Mouse (Mus musculus): ENCODE data around the gene Slc27a2. TPM values are rescaled to one million over a fixed set of nuclear protein-coding genes. Genes with fewer than 3 reads are reported as not detected.

Gene Slc27a2
- total RNA-seq, 1 experiment, result 51.3 TPM

DNA sequence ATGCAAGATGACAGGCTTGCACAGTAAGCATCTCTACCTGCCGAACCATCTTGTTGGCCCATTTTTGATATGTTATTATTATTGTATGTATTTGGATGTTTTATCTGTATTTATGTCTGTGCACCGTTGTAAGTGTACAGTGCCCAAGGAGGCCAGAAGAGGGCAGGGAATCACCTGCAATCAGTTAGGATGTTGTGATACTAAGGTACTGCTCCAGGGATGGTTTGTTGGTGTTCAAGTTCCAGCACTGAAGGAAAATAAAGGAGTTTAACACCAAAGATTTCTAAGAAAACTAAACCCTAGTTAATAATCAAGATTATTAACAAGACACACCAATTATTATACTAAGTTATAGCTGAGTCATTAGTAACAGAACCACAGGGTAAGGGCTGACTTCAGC, 81.0 kb downstream of the Slc27a2 start:
- Histone ChIP-seq H3K9ac (ENCODE audit: insufficient read depth, low read depth, low read length, poor library complexity, severe bottlenecking) (no peak overlapping the region), H3K9me3 (ENCODE audit: control insufficient read depth, insufficient read depth, low read depth, low read length) (no peaks in the 10 kb centered on the region), H3K4me3 (ENCODE audit: insufficient read depth in 1 of 2, low read depth in 1 of 2, low read length in 2 of 2, poor library complexity in 1 of 2, severe bottlenecking in 1 of 2) (no peak overlapping the region), H3K36me3 (ENCODE audit: control insufficient read depth, insufficient read depth, low read length, poor library complexity, severe bottlenecking) (peaks cover 2% of the 10 kb centered on the region; the same call in 1 of the 2 replicates), H3K27ac (ENCODE audit: insufficient read depth, low read depth, low read length, poor library complexity, severe bottlenecking) (no peak overlapping the region), H3K4me1 (ENCODE audit: control insufficient read depth in 2 of 2, insufficient read depth in 2 of 2, low read length in 2 of 2, poor library complexity in 1 of 2) (peaks cover 0 to 4% of the 10 kb centered on the region in 2 experiments; a peak in 1 of 4 replicates)
- no peak for TF ChIP-seq CHD2 (IDR thresholded peaks at IDR 0.05; ENCODE audit: low read depth, low read length)
- TF ChIP-seq HCFC1 (IDR thresholded peaks at IDR 0.05; ENCODE audit: borderline replicate concordance, insufficient read depth, low read length), result no peak
- TF ChIP-seq ZC3H11A (IDR thresholded peaks at IDR 0.05; ENCODE audit: borderline replicate concordance, low read depth, low read length), result no peak
- TF ChIP-seq ZNF384 (IDR thresholded peaks at IDR 0.05; ENCODE audit: low read depth, low read length), result no peak
- no peak for TF ChIP-seq MAFK (IDR thresholded peaks at IDR 0.05; ENCODE audit: insufficient read depth, low read depth, low read length)
- in situ Hi-C loops (cut with MboI; ENCODE audit: low sequenced_read_pairs in 2 of 2, unreplicated experiment in 2 of 2), result no loop called here
- no peak for DNase-seq (ENCODE audit: low read depth, low spot score)

DNA sequence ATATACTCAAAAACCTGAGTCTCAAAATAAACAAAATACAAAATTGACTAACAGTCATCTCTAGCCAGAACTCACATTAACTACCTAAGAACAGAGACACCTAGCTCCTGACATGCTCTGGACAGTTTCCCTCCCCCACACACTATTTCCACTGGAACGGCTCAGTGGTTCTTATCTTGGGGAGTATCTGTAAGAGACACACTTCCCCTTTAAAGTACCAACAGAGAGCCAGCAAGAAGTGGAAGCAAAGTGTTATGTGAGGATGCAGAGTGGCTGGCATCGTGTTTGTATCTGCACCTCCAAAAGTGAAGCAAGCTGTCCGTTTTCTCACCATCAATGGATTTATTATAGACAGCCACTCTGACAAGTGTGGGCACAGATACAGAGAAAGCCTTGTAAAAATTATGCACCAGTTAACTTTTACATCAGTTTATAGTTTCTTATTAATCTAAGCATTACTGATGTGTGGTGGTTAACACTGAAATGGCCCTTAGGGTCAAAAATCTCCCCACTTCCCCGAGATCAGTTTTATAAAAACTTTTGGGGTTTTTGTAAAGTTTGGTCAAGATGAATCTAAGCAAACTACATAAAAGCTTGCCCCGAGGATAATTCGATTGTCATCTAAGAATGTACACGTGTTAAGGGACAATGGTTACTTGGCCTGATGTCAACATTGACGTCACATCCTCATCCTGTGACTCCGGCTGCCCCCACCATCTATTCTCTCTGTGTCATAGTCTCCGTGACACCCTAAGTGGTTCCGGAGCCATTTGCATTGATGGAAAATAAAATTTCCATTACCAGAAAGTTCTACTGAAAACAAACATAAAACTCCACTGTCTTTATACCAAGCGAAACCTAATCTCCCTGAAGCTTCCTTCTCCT, 84.0 kb downstream of the Slc27a2 start:
- in situ Hi-C loops (cut with MboI; ENCODE audit: low sequenced_read_pairs in 2 of 2, unreplicated experiment in 2 of 2), result no loop called here
- H3K9me3 ChIP-seq (ENCODE audit: control insufficient read depth, insufficient read depth, low read depth, low read length), result no peaks in the 10 kb centered on the region
- TF ChIP-seq ZNF384 (IDR thresholded peaks at IDR 0.05; ENCODE audit: low read depth, low read length) (no peak), ZC3H11A (IDR thresholded peaks at IDR 0.05; ENCODE audit: borderline replicate concordance, low read depth, low read length) (no peak), HCFC1 (IDR thresholded peaks at IDR 0.05; ENCODE audit: borderline replicate concordance, insufficient read depth, low read length) (no peak), CHD2 (IDR thresholded peaks at IDR 0.05; ENCODE audit: low read depth, low read length) (no peak), MAFK (IDR thresholded peaks at IDR 0.05; ENCODE audit: insufficient read depth, low read depth, low read length) (no peak)
- peaks cover 0 to 4% of the 10 kb centered on the region in 2 experiments; a peak in 1 of 4 replicates for H3K4me1 ChIP-seq (ENCODE audit: control insufficient read depth in 2 of 2, insufficient read depth in 2 of 2, low read length in 2 of 2, poor library complexity in 1 of 2)
- no peak for DNase-seq (ENCODE audit: low read depth, low spot score)
- H3K4me3 ChIP-seq (ENCODE audit: insufficient read depth in 1 of 2, low read depth in 1 of 2, low read length in 2 of 2, poor library complexity in 1 of 2, severe bottlenecking in 1 of 2), result no peak overlapping the region
- no peak overlapping the region for H3K9ac ChIP-seq (ENCODE audit: insufficient read depth, low read depth, low read length, poor library complexity, severe bottlenecking)
- H3K36me3 ChIP-seq (ENCODE audit: control insufficient read depth, insufficient read depth, low read length, poor library complexity, severe bottlenecking), result peaks cover 8% of the 10 kb centered on the region
- H3K27ac ChIP-seq (ENCODE audit: insufficient read depth, low read depth, low read length, poor library complexity, severe bottlenecking), result no peak overlapping the region

Other genes with a start within 250 kb of the Slc27a2 start
- 0.21 and 0.27 TPM in 2 replicates for gene Atp8b4, start 51.7 kb upstream of the Slc27a2 start, total RNA-seq (2012; rRNA removed)
- 1.4 and 1.7 TPM in 2 replicates for gene Hdc, start 66.9 kb downstream of the Slc27a2 start, total RNA-seq (2012; rRNA removed)
- 19.0 and 21.8 TPM in 2 replicates for gene Gabpb1, start 123.9 kb downstream of the Slc27a2 start, total RNA-seq (2012; rRNA removed)
- 30.5 and 34.6 TPM in 2 replicates for gene Usp8, start 154.9 kb downstream of the Slc27a2 start, total RNA-seq (2012; rRNA removed)
- 3.4 and 3.9 TPM in 2 replicates for gene Usp50, start 231.1 kb downstream of the Slc27a2 start, total RNA-seq (2012; rRNA removed)

All from ES-E14 (cell line).